Mouse (Mus musculus): ENCODE data around the gene Spats2.
"Not testable (repeated sequence)": the region's sequence is repeated elsewhere in the genome, so short reads cannot be mapped to it uniquely, and the experiment has no call there.

Gene Spats2

GRCm38 (mm10) chr15:99125711-99126080 is at the start of gene Spats2:
TSS of gene Spats2 (plus strand) at chr15:99125916.
- DNase-seq, result no peak

GRCm38 (mm10) chr15:99076011-99076410 is 49.7 kb upstream of the Spats2 start:
- DNase-seq, result not testable (repeated sequence)

GRCm38 (mm10) chr15:99078181-99078910 is 47.4 kb upstream of the Spats2 start:
- DNase-seq, result no peak

DNA sequence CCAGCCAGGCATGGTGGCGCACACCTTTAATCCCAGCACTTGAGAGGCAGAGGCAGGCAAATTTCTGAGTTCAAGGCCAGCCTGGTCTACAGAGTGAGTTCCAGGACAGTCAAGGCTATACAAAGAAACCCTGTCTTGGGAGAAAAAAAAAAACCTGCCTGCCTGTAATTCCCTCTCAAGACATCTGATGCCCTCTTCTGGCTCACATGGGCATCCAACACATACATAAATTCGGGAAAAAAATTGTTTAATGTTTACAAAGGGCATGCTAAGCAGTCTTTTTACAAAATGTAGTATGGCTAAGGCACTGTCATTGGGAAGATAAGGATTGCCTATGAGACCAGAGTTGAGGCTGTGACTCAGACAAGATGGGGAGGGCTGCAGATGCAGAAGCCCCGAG is 45.9 kb upstream of the Spats2 start:
- DNase-seq, result no peak

- no peak for DNase-seq
Measured at GRCm38 (mm10) chr15:99082322-99082721, 43.4 kb upstream of the Spats2 start.

DNA sequence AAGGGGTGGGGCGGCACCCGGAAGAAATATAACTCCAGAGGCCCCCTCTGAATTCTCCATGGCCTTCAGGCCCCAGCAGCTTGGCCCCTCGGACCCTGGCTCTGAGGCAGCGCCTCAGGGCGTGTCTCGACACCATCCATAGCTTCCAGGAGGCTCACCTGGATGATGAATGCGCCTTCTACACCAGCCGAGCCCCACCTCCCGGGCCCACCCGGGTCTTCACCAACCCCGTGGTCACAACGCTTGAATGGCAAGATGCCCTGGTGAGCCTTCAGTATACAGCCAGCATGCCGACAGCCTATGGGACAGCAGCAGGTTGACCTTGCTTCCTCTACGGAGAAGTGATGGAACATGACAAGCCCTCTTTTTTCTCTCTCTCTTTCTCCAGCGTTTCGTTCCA is 42.9 kb upstream of the Spats2 start:
- no peak for DNase-seq

- DNase-seq, result peak; percentile 60
Measured at GRCm38 (mm10) chr15:99083258-99083657, 42.5 kb upstream of the Spats2 start.

DNA sequence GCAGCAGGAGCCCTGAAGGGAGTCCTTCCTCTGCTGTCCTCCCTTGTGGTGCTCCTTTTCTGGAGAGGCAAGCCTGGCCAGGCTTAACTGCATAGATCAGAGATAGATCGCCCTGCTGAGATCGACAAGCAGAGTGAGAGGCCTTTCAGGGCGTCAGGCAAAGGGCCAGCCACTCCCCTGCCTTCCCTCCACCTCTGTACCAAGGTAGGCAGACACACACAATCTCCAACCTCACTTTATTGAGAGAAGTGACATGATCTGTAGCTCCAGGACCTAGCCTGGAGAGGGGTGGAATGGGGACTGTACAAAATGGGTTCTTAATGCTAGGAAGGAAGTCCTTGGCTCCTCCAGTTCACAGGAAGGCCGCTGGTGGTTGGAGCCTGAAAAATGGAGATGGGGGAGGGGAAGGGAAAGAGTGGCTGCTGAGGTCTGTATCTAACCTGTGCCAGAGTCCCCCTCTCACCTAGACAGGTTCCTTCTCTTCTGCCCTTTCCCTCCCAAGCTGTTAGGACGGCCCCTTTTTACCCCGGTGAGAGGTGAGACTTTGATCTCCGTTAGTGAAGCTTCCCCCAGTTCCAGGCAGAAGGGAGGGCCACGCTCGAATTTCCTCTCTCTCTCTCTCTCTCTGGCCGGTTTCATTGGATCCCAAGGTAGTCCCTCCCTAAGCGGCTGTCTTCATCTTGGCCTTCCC is 41.7 kb upstream of the Spats2 start:
- no peak for DNase-seq

DNA sequence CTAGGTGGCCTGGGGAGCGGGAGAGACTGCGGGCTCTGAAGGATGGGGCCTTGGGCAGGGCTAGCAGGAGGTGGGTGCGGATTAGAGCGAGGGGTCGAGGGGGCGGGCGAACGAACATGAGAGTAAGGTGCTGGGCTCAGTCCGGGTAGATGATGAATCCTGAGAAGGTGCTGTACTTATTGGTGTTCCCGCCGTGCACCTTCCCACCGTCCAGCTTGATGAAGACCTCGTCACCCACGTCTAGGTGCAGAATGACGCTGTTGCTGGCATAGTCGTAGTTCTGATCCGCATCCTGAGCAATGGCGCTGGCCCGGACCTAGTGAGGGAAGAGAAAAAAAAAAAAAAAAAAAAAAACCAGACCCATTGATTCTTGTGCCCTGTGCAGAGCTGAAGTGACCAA is 41.1 kb upstream of the Spats2 start:
- DNase-seq, result no peak

GRCm38 (mm10) chr15:99085997-99086396 is 39.7 kb upstream of the Spats2 start:
- no peak for DNase-seq

DNA sequence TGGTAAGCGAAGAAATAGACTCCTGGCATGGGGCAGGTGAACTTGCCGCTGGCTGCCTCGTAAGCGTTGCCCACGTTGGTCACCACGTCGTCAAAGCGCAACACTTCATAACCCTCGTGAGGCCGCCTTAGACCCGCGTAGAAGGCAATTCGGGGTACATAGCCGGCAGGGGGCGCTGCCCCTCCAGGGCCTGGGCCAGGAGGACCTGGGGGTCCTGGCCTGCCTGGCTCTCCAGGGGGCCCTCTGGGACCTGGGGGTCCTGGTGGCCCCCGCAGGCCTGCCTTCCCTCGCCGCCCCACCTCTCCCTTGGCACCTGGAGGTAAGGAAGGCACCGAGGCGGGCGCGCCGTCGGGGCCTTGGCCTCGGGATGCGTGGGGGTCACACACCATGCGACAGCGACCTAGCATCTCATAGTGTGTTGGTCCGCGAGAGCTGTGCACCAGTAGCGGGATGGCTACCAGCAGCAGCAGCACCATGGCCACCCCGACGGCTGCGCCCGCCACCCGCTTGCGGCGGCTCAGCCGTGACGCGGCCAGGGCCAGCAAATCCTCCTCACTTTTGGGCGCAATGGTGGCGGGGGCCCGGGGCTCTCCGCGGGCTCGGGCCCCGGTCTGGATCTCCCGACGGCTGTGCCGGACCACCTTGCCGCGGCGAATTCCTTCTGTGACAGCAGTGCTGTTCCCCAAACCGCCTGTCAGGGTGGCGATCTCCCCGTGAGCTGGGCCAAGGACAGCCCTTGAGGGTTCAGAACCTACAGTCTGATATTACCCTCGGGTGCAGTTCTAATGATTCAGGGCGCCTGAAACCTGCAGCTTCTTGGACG is 38.3 kb upstream of the Spats2 start, which contains the start of gene C1ql4:
Gene C1ql4 (minus strand): TSS at position 565 of the 823 bp plus-strand sequence.
- DNase-seq, result no peak

DNA sequence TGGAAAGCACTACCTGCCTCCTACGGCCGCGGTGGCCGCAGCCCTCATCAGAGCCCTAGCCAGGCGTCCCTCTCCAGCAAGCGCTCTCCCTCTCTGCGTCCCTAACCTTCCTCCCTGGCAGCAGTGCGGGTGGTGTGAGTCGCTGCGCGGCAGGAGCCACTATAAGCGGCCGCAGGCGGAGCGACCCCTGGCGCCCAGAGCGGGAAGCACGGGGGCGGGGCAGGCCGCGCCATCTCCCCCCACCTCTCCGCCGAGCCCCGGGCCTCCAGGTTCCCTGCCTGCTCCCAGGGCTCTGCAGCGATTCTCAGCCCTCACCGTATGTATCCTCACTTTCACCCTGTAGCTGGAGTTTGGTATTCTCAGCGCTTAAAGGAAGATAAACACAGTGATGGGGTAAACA is 37.4 kb upstream of the Spats2 start:
- peak; percentile 84 for DNase-seq

DNA sequence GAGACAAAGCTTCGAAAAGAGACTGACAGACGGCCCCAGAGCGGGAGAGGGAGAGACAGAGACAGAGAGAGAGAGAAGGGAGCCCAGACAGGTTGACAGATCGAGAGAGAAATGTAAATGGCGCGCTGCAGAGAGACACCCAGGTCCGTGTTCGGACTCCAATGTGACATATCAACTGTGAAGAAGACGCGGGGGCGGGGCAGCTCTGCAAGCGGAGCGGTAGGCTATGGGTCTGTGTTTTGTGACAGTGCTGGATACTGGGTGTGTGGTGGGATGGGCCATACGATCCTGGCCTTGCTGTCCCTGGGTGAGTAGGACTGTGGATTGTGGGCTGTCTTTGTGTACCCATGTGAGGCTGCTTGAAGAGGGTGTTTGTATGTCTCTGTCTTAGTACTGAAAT is 36.6 kb upstream of the Spats2 start:
- no peak for DNase-seq

GRCm38 (mm10) chr15:99092870-99093269 is 32.8 kb upstream of the Spats2 start, which contains the start of gene Dnajc22:
TSS of gene Dnajc22 (plus strand) at chr15:99093170.
- no peak for DNase-seq

DNA sequence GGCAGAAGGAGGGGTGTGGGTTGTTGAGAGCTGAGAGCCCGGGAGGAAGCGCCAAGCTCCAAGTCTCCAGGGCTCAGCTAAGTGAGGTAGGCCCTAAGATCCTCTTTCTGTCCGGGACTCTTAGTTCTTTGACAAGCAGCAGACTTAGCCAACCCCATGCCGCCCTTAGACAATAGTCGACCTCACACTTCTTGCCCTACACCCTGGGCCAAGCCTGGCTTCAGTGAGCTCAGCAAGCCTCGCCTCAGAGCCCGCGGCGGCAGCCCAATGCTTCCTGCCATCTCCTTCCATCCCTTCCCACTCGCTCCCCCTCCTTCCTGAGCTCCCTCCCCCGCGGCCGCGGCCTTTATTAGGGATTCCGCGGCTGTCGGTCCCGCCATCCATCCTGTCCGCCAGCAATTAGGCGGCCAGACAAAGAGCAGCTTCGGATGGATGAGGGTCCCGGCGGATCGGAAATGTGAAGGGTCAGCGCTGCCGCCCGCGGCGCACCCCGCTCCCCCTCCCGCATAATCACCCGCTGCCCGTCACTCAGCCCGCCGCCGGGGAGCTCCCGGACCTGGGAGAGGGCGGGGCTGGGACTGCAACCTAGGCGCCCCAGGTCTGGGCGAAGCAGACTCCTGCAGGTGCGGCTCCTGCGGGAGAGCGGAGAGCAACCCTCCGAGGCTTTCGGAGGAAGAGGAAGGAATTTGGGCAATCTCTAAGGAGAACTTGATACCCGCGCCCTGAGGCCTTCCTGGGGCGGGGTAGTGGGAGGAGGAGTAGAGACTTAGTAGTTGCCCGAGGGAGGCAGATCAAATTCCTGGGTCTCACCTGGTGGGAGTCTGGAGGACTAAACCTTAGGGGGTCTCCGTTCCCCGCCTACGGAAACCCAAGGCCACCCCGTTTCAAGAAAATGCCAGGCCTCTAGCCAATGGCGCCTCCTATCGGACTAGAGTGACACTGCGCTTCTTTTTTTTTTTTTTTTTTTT is 32.1 kb upstream of the Spats2 start:
- no peak for DNase-seq

GRCm38 (mm10) chr15:99094631-99095270 is 31.0 kb upstream of the Spats2 start:
- DNase-seq, result peak; percentile 45

DNA sequence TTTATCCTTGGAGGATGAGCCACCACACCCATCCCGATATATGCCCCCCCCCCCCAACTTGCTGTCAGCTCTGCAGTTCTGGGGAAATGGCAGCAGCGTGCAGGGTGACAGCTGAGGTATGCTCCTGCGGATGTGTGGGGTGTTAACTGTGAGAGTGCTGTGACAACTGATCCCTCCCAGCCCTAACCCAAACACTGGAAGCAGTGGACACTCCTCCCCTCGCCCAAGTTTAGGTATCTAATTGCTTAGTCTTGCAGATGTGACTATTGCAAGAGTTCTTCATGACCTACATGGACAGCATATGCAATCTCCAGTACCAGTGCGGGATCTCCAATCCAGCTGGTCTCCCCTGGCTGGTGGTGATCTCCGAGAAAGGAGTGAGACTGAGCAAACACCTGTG is 30.4 kb upstream of the Spats2 start:
- DNase-seq, result no peak

DNA sequence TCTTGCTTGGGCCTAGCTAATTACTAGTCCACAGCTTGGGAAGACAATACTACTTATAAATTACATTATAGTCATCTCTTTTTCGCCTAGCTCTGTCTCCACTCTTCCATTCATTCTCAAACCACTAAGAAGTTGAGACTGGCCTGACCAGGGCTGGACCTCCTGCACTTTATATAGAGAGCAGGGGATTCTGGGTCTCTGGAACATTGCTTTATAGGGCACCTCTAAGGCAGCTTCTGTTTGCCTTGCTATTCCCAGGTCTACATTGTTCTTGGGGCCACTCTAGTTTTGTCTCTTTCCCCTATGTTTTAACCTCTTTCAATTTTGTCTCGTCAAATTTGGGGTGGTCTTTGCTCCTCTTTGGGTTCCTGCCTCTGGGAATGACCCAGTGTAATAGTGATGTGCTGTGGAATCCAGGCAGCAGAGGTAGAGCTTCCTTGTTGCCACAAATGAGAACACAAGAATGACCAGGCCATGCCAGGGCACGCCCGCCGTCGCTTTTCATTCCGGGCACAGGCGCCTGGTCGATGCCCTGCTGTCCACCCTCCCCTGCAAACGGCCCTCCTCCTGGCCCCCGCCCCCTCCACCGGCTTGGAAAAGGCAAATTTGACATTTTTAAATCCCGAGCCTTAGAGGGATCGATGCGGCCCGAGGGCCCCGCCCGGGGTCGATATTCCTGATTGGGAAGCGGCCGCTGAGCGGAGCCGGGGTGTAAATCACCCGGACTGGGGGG is 29.5 kb upstream of the Spats2 start:
- DNase-seq, result no peak

DNA sequence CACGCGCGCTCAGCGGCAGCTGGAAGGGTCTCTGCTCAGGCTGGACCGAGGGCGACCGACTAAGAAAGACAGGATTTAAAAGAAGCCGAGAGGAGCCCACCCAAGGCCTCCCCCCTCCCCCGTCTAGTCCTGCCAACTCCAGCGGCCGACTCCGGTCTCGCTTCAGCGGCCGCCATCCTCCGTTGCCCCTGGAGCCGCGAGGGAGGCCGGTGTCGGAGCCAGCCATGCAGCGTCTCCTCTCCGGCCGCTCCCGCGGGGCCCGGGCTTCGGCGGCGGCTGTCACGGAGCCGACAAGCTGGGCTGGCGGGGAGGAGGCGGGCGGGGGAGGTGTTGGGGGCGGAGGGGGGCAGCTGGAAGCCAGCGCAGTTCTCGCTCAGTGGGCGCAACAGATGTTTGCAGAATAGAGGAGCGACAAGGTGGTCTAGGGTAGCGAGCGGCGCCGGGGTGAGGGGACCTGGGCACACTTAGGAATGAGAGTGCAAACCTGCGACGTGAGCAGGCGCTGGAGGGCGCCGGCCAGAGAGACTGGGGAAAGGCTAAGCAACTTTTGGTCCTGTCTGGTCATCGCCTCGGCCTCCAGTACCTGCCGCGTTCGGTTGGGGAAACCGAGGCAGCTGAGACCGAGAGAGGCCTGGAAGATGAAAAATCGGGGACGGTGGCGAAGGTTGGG is 28.8 kb upstream of the Spats2 start:
- DNase-seq, result no peak

GRCm38 (mm10) chr15:99097840-99098492 is 27.8 kb upstream of the Spats2 start:
- DNase-seq, result no peak

All from right cerebral cortex, postnatal 4 days (tissue).